Mouse (Mus musculus): ENCODE results near the gene Ldhd. TPM values are rescaled to one million over a fixed set of nuclear protein-coding genes. Genes with fewer than 3 reads are reported as not detected.
"Not testable (repeated sequence)": the region's sequence is repeated elsewhere in the genome, so short reads cannot be mapped to it uniquely, and the experiment has no call there.

The Ldhd gene
- total RNA-seq (2022), result 10 to 100 TPM; 10.6 to 11.4 (median 10.8) TPM

DNA sequence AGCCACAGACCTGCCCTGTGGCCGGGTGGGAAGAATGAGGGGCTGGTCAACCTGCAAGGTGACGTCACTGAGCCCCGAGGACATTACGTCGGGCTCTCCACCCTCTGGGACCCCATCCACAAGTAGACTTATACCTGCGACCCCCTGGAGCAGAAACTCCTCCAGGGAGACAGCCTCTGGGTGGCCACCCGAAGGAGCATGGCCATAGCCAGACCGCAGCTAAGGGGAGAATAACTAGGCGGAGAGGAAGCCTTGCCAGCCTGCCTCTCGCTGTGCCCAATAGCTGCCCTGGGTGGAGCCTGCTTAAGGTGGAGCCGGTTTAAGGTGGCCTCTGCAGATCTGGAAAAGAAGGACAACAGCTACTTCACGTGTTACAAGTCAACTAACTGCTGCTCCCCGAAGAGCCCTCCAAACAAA is at the start of gene Ldhd:
Gene Ldhd (minus strand): TSS at position 270 of the 417 bp plus-strand sequence.
- peak in 1 of 2 experiments; percentile 41 for DNase-seq (ENCODE audit: low spot score in 2 of 2)

GRCm38 (mm10) chr8:111678848-111679247 is 48.7 kb upstream of the Ldhd start:
- peak in 1 of 2 experiments; percentile 49 for DNase-seq (ENCODE audit: low spot score in 2 of 2)

DNA sequence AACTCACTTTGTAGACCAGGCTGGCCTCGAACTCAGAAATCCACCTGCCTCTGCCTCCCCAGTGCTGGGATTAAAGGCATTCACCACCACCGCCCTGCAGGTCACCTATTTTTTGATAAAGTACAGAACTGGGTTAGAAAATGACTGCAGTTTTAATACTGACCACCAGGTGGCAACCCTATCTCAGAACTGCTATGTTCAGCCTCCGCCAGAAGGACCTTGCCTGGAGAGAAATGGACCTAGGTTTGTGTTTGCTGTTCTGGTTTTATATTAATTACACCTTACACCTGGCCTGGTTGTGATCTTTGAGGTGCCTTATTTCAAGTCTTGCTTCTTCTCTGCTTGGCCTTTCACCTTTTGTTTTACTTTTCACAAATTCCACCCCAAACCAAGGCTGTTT is 47.9 kb upstream of the Ldhd start:
- peak in 1 of 2 experiments; percentile 18 for DNase-seq (ENCODE audit: low spot score in 2 of 2)

DNA sequence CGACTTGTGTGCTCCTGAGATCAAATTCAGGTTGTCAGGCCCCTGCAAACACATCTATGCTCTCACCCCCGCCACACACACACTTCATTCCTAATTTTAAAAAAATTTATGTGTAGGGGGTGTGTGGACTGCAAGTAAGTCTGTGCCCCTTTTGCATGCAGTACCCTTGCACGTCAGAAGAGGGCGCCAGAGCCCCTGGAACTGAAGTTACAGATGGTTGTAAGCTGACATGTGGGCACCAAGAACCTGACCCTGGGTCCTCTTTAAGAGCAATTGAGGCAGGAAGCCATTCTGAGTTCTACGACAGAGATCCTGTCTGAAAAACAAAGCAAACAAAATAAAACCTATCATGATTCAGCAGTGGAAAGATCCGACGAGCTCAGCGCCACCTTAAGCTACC is 46.1 kb upstream of the Ldhd start:
- no peak for DNase-seq (ENCODE audit: low spot score in 2 of 2)

GRCm38 (mm10) chr8:111666751-111667150 is 36.6 kb upstream of the Ldhd start:
- DNase-seq (ENCODE audit: low spot score in 2 of 2), result no peak

DNA sequence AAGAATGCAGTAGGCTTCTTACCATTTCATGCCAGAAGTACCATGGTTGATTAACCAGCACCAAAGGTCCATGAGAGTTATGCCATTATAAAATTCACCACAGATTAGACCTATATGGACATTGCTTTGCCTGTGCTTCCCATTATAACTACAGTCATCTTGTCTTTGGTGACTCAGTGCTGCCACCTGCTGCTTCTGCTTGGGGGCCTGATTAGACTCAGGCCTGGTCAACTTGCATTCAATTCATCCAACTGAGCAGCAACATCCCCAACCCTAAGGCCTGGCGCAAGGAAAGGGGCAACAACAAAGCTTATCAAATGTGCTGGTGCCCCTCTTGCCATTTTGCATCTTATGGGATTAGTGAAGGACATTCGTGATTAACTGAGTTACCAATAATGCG is 32.3 kb upstream of the Ldhd start:
- peak; percentile 60 to 70 for DNase-seq (ENCODE audit: low spot score in 2 of 2)

DNA sequence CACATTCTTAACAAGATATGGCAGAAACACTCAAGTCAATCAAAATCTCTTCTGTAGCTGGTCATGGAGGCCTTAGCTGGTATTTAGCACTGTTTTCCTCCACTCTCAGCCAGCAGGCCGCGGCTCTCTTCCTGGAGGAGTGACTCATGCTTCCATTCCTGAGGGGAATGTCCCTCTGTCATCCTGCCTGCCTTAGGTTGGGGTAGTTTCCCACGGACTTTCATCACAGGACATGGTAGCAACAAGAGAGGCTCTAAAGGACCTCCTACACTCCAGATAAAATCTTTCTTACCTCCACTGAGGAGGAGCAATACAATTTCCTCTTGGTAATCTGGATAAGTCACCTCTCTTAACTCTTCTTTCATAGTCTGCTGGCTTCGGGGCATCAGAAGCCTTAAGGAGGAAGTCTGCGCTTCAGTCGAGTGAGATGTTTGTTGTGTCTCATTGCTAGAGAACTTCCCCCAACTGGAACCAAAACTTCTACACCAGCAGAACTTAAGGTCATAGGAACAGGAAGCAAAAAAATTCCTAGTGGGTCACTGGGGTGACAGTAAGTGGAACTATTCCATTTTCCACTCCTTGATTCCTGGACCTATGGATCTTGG is 28.7 kb upstream of the Ldhd start:
- DNase-seq (ENCODE audit: low spot score in 2 of 2), result no peak

- DNase-seq (ENCODE audit: low spot score in 2 of 2), result no peak
Observed at GRCm38 (mm10) chr8:111657312-111657854, 27.2 kb upstream of the Ldhd start.

GRCm38 (mm10) chr8:111653524-111653923 is 23.4 kb upstream of the Ldhd start:
- no peak for DNase-seq (ENCODE audit: low spot score in 2 of 2)

GRCm38 (mm10) chr8:111650651-111651050 is 20.5 kb upstream of the Ldhd start:
- DNase-seq (ENCODE audit: low spot score in 2 of 2), result no peak

DNA sequence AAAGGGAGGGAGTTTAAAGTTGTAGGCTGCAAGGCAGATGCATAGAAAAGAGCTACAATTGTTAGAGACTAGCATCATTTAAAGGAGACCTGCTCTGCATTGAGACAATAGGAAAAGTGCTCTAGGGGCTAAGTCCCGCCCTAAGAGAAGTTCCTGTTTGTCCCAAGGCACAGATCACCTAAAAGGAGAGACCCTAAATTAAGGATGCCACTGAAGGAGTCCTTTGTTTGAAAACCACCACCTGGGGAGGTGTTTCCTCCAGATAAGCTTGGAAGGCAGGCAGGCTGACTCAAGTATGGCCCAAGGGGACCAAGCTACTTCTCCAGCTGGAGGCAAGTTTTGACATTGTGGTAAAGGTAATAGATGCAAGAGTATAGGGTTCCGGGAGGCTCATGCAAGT is 18.7 kb upstream of the Ldhd start:
- no peak for DNase-seq (ENCODE audit: low spot score in 2 of 2)

GRCm38 (mm10) chr8:111645715-111646114 is 15.5 kb upstream of the Ldhd start:
- no peak for DNase-seq (ENCODE audit: low spot score in 2 of 2)

DNA sequence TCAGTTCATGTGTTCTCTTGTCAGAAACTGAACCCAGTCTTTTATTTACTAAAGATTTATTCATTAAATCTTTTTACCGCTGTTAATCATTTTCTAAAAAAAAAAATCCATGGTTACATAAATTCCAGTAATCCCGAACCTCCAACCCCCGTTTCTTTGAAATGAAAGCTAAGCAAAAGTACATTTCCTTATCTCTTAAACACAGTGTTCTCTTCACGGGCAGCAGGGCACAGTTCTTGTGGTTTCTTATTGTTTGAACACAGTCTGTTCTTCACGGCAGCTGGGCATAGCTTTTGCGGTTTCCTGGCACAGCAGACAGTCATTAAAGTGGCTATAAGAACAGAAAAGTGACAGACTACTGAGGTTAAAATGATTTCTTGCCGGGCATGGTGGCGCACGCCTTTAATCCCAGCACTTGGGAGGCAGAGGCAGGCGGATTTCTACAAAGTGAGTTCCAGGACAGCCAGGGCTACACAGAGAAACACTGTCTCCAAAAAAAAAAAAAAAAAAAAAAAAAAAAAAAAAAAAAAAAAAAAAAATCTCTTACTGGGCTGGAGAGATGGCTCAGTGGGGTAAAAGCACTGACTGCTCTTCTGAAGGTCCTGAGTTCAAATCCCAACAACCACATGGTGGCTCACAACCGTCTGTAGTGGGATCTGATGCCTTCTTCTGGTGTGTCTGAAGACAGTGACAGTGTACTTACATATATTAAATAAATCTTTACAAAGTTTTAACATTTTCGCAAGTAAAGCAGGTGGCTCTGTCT is 14.3 kb upstream of the Ldhd start:
- not testable (repeated sequence) for DNase-seq (ENCODE audit: low spot score in 2 of 2)

GRCm38 (mm10) chr8:111643264-111644141 is 13.3 kb upstream of the Ldhd start, which contains the start of gene Zfp1:
Gene Zfp1, plus strand, starts transcription at chr8:111643401.
- DNase-seq (ENCODE audit: low spot score in 2 of 2), result peak; percentile 81 to 93

DNA sequence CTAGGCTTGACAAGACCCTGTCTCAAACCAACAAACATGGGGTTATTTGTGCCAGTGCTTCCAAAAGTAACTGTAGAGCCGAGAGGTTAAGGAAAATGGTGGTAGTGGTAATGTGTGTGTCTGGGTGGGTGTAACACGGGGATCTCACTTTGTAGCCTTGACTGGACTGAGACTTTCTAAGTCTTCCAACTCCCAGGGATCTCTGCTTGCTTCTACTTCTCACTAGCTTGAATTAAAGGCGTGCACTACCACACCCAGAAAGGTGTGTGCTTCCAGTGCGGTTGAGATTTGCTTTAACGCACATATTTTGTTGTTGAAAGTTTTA is 12.7 kb upstream of the Ldhd start:
- no peak for DNase-seq (ENCODE audit: low spot score in 2 of 2)

DNA sequence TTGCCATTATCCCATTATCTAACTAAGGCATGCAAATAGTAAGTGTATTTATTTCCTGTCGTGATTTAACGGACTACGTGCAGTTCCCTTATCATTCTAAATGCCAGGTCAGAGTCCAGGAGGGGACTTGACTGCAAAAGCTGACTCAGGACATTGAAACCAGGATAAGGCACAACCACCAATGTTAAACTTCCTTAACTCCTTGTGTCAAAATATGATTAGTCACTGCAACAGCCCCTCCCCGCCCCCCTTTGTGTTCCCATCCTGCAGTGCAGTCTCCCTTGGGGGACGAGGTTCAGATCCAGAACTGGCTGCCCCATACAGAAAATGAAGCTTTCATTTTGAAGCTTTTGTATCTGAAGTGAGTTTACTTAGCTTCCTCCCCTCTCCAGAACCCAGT is 12.3 kb upstream of the Ldhd start:
- no peak for DNase-seq (ENCODE audit: low spot score in 2 of 2)

DNA sequence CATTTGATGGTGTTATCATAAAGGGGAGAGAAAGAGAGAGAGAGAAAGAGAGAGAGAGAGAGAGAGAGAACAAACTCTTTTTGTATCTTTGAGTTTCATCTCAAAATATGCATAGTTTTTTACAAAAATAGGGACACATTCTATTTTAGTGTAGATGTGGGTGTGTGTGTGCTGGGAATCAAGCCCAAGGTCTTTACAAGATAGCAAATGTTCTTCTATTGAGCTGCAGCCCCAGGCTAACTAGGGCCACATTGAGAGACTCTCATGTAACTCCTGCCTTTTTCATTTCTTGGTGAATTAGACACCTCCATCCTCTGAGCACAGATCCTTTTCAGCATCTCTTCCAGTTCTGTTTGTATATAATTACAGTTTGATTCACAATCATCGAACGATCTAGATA is 10.9 kb upstream of the Ldhd start:
- no peak for DNase-seq (ENCODE audit: low spot score in 2 of 2)

DNA sequence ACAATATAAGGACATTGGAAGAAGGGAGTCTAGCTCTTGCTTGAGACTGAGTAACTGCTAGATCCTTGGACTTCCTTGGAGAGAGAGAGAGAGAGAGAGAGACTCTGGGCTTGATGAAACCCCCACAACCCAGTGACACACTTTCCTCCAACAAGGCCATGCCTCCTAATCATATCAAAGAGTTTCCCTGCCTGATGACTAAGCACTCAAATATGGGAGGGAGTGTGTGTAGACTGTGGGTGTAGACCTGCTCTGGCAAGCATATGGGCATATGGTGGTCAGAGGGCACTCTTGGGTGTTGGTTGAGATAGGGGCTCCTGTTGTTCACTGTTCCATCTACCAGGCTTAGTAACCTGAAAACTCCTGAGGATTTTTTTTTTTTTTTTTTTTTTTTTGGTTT is 7.9 kb upstream of the Ldhd start:
- no peak for DNase-seq (ENCODE audit: low spot score in 2 of 2)

DNA sequence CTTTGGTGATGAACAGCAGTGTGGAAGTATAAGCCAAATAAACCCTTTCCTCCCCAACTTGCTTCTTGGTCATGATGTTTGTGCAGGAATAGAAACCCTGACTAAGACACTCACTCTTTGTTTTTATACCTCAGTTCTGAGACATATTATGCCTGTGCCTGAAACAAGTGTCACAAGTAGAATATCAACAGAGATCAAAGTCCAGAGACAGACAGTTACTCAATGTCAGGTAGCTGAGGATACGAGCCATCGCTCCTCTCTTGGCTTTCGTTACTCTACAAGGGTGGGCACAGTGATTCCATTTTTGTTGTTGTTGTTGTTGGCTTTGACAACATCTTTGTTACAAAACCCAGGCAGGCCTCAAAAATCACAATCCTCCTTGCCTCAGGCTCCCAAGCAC is 2.8 kb upstream of the Ldhd start:
- no peak for DNase-seq (ENCODE audit: low spot score in 2 of 2)

- DNase-seq (ENCODE audit: low spot score in 2 of 2), result no peak
Observed at GRCm38 (mm10) chr8:111631589-111631988, 1.4 kb upstream of the Ldhd start.

DNA sequence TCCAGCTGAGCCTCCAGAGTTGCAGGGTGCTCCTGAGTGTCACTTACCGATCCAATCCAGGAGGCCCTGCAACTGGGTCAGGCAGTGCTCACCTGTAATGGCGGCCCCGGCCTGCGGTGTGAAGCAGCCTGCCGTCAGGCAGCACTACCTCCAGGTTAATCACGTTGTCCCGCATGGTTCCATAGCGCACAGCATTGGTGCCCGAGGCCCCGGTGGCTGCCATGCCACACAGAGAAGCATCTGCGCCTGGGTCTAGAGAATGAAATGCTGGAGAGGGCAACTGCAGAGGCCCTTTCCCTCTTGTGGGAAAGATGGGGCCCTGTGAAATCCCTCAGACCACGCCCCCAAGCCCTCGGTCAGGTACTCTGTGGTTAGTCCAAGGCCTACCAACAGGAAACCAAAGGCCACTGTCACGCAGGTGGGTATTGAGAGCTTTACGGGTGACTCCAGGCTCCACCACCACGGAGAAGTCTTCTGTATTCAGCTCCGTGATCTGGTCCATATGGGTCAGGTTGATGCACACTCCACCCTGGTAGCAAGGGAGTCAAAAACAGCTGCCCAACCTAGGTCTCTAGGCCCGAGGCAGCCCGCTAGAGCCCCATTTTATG is 1.2 kb downstream of the Ldhd start:
- no peak for DNase-seq (ENCODE audit: low spot score in 2 of 2)

All from left cerebral cortex, adult 8-10 months (tissue).